Mouse (Mus musculus) ZHBTc4 (cell line): ENCODE measurements at regions not wholly inside any gene's neighbourhood (a gene's known extent, or its start where the extent isn't known, plus 50 kb on each side); places are given as distances from the start of the nearest gene placed in this dataset.
A peak's percentile ranks its signal among the peaks of the same experiment; 100 is the strongest.

Source experiments
- DNase-seq: peaks from one replicate; pipeline ENCODE4 v3.0.0-alpha.2; 2011; ENCODE audit warnings: low read depth, low spot score

- DNase-seq = no peak
Observed at GRCm38 (mm10) chr6:122394160-122394559, 53.8 kb upstream of the Phc1 start.

GRCm38 (mm10) chr6:122393231-122393881 is 53.0 kb upstream of the Phc1 start:
- DNase-seq = peak; percentile 58

GRCm38 (mm10) chr6:122391725-122392667 is 51.6 kb upstream of the Phc1 start:
- peak; percentile 89 for DNase-seq

- no peak for DNase-seq
Observed at GRCm38 (mm10) chr6:122391126-122391525, 50.8 kb upstream of the Phc1 start.

- no peak for DNase-seq
Observed at GRCm38 (mm10) chr6:122390720-122391119, 50.4 kb upstream of the Phc1 start.
